Mouse (Mus musculus) ES-E14 (cell line): ENCODE measurements around the gene Cdk19.

Experiments
- CHD2 ChIP-seq: IDR thresholded peaks from 2 replicates; pipeline ENCODE4 v1.6.1; 2014; ENCODE audit warnings: mild to moderate bottlenecking, low read depth, low read length, inconsistent platforms
- HCFC1 ChIP-seq: IDR thresholded peaks from 2 replicates; pipeline ENCODE4 v1.6.1; 2012; ENCODE audit warnings: low read length, inconsistent platforms, borderline replicate concordance; ENCODE audit not compliant: insufficient read depth
- ZNF384 ChIP-seq: IDR thresholded peaks from 2 replicates; pipeline ENCODE4 v1.6.1; 2012; ENCODE audit warnings: low read depth, low read length, inconsistent platforms

DNA sequence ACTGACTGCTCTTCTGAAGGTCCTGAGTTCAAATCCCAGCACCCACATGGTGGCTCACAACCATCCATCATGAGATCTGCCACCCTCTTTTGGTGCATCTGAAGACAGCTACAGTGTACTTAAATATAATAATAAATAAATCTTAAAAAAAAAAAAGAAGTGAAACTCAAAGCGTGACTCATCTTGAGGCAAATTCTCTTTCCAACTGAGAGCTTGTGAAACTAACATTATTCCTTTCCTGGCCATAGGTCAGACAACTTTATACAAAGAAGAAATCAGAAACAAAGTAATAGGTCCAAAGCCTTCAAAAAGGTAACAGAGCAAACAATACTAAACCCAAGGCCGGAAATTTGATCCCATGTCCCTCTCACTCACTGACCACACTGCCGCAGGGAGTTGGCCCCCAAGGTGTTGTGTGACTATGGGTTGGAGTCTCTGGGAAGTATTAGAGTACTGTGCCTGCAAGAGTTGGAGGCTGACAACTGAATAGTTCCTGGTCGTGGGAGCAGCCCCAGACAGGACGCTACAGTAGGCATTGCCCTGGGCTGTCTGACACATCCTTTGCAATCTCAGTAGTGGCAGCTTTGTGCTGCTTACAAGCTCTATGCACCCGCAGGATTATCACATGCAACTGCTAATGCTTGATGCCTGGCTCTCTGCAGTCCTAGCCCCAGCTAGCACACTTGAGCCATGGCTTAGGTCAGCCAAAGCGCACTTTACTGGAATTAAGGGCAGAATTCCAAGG lies 22.4 kb upstream of the Cdk19 start:
- TF ChIP-seq ZNF384 (no peak), CHD2 (no peak), HCFC1 (no peak)
